Mouse (Mus musculus): ENCODE data around the gene Rfx2. TPM values are rescaled to one million over a fixed set of nuclear protein-coding genes. Genes with fewer than 3 reads are reported as not detected.

The Rfx2 gene
- polyA plus RNA-seq, 1 experiment from 2014 or later, result 5.0 TPM

DNA sequence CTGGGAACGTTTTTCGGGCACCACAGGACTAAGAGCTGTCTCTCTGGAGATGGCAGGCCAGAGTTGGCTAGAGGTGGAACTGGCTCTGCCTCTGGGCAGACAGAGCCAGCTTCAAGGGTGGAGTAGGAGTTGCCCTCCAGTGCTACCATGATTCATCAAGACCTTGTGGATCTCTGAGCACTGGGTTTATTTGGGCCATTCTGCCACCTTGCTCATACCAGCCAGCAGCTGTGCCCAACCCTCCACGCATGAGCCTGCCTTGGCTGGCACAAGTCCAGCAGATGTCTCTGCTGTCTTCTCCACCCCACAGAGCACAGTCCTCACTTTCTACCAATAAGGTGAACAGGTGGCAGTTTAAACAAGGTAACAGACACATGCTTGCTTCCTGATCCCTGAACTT lies 41.9 kb downstream of the Rfx2 start:
- Histone ChIP-seq H3K27me3 (ENCODE audit: control insufficient read depth, insufficient read depth, low read length) (no peaks in the 10 kb centered on the region), H3K4me3 (ENCODE audit: control insufficient read depth in 1 of 2, insufficient read depth in 1 of 2, low read depth in 1 of 2, low read length in 2 of 2) (no peak overlapping the region), H3K9me3 (ENCODE audit: control insufficient read depth, low read length) (no peaks in the 10 kb centered on the region), H3K4me2 (ENCODE audit: low read length) (no peak overlapping the region), H3K9ac (ENCODE audit: low read length) (no peak overlapping the region), H3K4me1 (ENCODE audit: control insufficient read depth in 2 of 2, insufficient read depth in 2 of 2, low read length in 2 of 2) (peaks cover 0 to 12% of the 10 kb centered on the region in 2 experiments; a peak in 1 of 4 replicates), H3K27ac (replicated peaks in 1 of 2; ENCODE audit: control insufficient read depth in 1 of 2, insufficient read depth in 1 of 2, low read depth in 2 of 2, low read length in 2 of 2) (no peak overlapping the region), H3K36me3 (ENCODE audit: control insufficient read depth, insufficient read depth, low read length) (0 out of 2 replicates have a peak, but pooled peaks cover 4% of the 10 kb centered on the region)
- 55% methylated on average over 3 of the region's 3 CpGs for WGBS
- no peak for ATAC-seq (ENCODE audit: insufficient number of reproducible peaks, insufficient read depth, low FRiP score, low read depth)

DNA sequence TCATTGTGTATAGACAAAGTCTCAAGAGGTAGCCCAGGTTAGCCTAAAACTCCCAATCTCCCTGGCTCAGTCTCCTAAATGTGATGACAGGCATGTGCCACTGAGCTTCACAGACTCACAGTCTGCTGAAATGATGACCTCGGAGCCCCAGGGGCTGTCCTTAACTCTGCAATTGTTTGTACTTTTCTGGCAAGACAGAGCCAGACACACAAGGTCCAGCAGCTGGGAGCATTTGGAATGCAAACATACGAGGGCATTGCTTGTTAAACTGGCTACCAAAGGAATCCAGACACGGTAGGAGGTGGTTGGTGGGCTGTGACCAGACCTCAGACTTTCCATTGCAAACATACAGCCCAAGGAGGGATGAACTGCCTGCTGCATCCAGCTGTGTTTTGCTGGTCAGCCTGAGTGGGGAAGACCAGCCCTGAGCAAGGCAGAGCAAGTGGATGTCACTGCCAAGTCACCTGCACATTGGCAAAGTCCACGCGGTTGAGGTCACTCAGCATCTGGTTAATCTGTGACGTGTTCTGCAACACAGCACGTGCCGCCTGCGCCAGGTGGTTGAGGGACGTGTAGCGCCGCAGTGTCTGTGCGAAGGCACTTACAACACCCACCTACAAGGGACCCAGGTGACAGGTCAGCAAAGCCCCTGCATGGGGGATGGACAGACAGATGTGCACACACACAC lies 50.4 kb downstream of the Rfx2 start:
- H3K4me1 ChIP-seq (ENCODE audit: control insufficient read depth in 2 of 2, insufficient read depth in 2 of 2, low read length in 2 of 2), result peaks cover 24 to 25% of the 10 kb centered on the region in 2 experiments
- H3K4me2 ChIP-seq (ENCODE audit: low read length), result no peak overlapping the region
- no peaks in the 10 kb centered on the region for H3K27me3 ChIP-seq (ENCODE audit: control insufficient read depth, insufficient read depth, low read length)
- peak overlapping the region in 1 of 2 experiments; percentile 83; a peak in 2 of 4 replicates for H3K27ac ChIP-seq (replicated peaks in 1 of 2; ENCODE audit: control insufficient read depth in 1 of 2, insufficient read depth in 1 of 2, low read depth in 2 of 2, low read length in 2 of 2)
- peaks cover 4% of the 10 kb centered on the region; the same call in 1 of the 2 replicates for H3K9me3 ChIP-seq (ENCODE audit: control insufficient read depth, low read length)
- no peak overlapping the region for H3K4me3 ChIP-seq (ENCODE audit: control insufficient read depth in 1 of 2, insufficient read depth in 1 of 2, low read depth in 1 of 2, low read length in 2 of 2)
- 0 out of 2 replicates have a peak overlapping the region, but pooled peaks have one; percentile 3 for H3K9ac ChIP-seq (ENCODE audit: low read length)
- WGBS, result 78% methylated on average over 13 of the region's 13 CpGs
- ATAC-seq (ENCODE audit: insufficient number of reproducible peaks, insufficient read depth, low FRiP score, low read depth), result no peak
- peaks cover 14% of the 10 kb centered on the region; the same call in 1 of the 2 replicates for H3K36me3 ChIP-seq (ENCODE audit: control insufficient read depth, insufficient read depth, low read length)

DNA sequence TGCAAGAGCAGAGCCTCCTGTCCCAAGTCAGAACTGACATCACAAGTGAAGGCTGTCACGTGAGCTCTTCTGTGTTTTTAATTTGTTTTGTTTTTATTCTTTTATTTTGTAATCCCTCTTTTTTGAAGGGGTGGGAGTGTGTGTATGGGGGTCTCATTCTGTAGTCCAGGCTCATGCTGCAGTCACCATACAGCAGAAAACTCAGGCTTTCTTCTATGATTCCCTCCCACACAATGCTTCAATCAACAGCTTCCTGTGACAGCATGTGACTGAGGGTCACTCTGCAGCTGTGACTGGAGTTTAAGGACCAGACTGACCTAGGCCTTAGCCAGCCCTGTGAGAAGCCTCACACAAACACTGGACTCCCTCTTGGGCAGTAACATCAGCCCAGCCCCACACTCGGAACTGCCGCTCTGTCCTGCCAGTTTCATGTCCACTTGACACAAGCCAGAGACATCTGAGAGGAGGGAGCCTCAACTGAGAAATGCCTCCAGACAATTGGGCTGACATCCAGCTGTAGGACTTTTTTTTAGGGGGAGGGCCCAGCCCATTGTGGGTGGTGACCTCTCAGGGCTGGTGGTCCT lies 51.9 kb downstream of the Rfx2 start:
- peak overlapping the region; percentile 1; the same call in 1 of the 2 replicates for H3K9ac ChIP-seq (ENCODE audit: low read length)

DNA sequence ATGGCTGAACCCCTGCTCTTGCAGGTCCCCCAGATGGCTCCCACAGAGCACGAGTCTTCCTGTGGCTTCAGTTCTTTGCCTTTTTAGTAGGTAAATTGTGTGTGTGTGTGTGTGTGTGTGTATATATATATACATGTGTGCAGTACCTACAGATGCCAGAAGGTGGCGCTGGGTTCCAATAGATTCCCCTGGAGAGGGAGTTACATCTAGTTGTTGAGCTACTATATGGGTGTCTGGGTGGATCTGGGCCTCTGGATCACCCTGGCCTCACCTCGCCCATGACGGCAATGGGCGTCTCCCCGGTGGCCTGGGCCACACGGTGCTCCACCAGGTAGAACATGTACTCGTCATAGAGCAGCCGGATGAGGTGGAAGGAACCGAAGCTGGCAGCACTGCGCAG lies 53.2 kb downstream of the Rfx2 start:
- 93% methylated on average over 11 of the region's 11 CpGs for WGBS

More for the DNA sequence above, 51.9 kb downstream of the Rfx2 start:
- Histone ChIP-seq H3K36me3 (ENCODE audit: control insufficient read depth, insufficient read depth, low read length) (peaks cover 11% of the 10 kb centered on the region; the same call in 1 of the 2 replicates), H3K4me2 (ENCODE audit: low read length) (no peak overlapping the region), H3K9me3 (ENCODE audit: control insufficient read depth, low read length) (peaks cover 4% of the 10 kb centered on the region; the same call in 1 of the 2 replicates), H3K4me3 (ENCODE audit: control insufficient read depth in 1 of 2, insufficient read depth in 1 of 2, low read depth in 1 of 2, low read length in 2 of 2) (no peak overlapping the region), H3K27me3 (ENCODE audit: control insufficient read depth, insufficient read depth, low read length) (no peaks in the 10 kb centered on the region), H3K27ac (replicated peaks in 1 of 2; ENCODE audit: control insufficient read depth in 1 of 2, insufficient read depth in 1 of 2, low read depth in 2 of 2, low read length in 2 of 2) (peak overlapping the region; percentile 68 to 83), H3K4me1 (ENCODE audit: control insufficient read depth in 2 of 2, insufficient read depth in 2 of 2, low read length in 2 of 2) (peaks cover 28 to 35% of the 10 kb centered on the region in 2 experiments)
- WGBS, result 28% methylated on average over 3 of the region's 3 CpGs
- peak; percentile 81 for ATAC-seq (ENCODE audit: insufficient number of reproducible peaks, insufficient read depth, low FRiP score, low read depth)

DNA sequence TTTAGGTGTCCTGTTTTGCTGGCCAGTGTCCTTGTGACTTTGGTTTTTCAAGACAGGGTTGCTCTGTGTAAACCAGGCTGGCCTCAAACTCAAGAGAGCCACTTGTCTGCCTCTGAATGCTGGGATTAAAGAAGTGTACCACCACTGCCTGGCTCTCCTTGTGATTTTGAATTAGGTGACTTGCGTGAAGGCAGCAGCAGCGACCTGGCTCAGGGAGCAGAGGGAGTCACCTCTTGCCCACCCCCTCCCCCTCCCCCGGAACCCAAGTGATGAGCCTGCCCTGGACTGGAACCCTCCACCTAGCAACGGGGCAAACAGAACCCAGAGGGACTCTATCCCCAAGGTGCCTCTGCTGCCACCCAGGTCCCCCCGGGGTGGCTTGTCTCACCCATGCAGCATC lies 60.9 kb downstream of the Rfx2 start, which contains the start of gene Prr22:
Gene Prr22 (plus strand): TSS at position 301 of the 400 bp plus-strand sequence.
- Histone ChIP-seq H3K9me3 (ENCODE audit: control insufficient read depth, low read length) (no peaks in the 10 kb centered on the region), H3K4me1 (ENCODE audit: control insufficient read depth in 2 of 2, insufficient read depth in 2 of 2, low read length in 2 of 2) (peaks cover 8 to 22% of the 10 kb centered on the region in 2 experiments), H3K4me2 (ENCODE audit: low read length) (no peak within 1 kb of the TSS), H3K27me3 (ENCODE audit: control insufficient read depth, insufficient read depth, low read length) (no peaks in the 10 kb centered on the region), H3K27ac (replicated peaks in 1 of 2; ENCODE audit: control insufficient read depth in 1 of 2, insufficient read depth in 1 of 2, low read depth in 2 of 2, low read length in 2 of 2) (no peak within 1 kb of the TSS), H3K9ac (ENCODE audit: low read length) (no peak within 1 kb of the TSS), H3K36me3 (ENCODE audit: control insufficient read depth, insufficient read depth, low read length) (peaks cover 53% of the 10 kb centered on the region), H3K4me3 (ENCODE audit: control insufficient read depth in 1 of 2, insufficient read depth in 1 of 2, low read depth in 1 of 2, low read length in 2 of 2) (no peak within 1 kb of the TSS)
- WGBS, result 89% methylated on average over 5 of the region's 5 CpGs
- ATAC-seq (ENCODE audit: insufficient number of reproducible peaks, insufficient read depth, low FRiP score, low read depth), result no peak

More for the DNA sequence above, 53.2 kb downstream of the Rfx2 start:
- H3K9me3 ChIP-seq (ENCODE audit: control insufficient read depth, low read length), result peaks cover 4% of the 10 kb centered on the region; the same call in 1 of the 2 replicates
- H3K4me2 ChIP-seq (ENCODE audit: low read length), result no peak overlapping the region
- H3K4me3 ChIP-seq (ENCODE audit: control insufficient read depth in 1 of 2, insufficient read depth in 1 of 2, low read depth in 1 of 2, low read length in 2 of 2), result no peak overlapping the region
- H3K27me3 ChIP-seq (ENCODE audit: control insufficient read depth, insufficient read depth, low read length), result no peaks in the 10 kb centered on the region
- H3K9ac ChIP-seq (ENCODE audit: low read length), result no peak overlapping the region
- ATAC-seq (ENCODE audit: insufficient number of reproducible peaks, insufficient read depth, low FRiP score, low read depth), result no peak
- no peak overlapping the region for H3K27ac ChIP-seq (replicated peaks in 1 of 2; ENCODE audit: control insufficient read depth in 1 of 2, insufficient read depth in 1 of 2, low read depth in 2 of 2, low read length in 2 of 2)
- peaks cover 28 to 40% of the 10 kb centered on the region in 2 experiments for H3K4me1 ChIP-seq (ENCODE audit: control insufficient read depth in 2 of 2, insufficient read depth in 2 of 2, low read length in 2 of 2)
- peaks cover 6% of the 10 kb centered on the region; the same call in 1 of the 2 replicates for H3K36me3 ChIP-seq (ENCODE audit: control insufficient read depth, insufficient read depth, low read length)

DNA sequence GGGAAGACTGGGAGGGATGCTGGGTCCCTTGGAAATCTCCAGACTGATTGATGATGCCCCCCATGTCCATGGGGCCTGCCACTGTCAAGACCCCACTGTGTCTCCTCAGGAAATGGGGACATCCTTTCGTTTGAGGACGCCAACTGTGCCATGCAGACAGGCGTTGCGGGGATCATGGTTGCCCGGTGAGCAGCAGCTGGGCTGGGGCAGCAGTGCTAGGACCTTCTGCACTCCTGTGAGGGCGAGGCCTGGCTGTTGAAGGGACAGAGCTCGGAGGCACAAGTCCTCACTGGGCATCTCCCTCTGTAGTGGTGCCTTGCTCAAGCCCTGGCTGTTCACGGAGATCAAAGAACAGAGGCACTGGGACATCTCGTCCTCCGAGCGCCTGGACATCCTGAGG lies 61.9 kb downstream of the Rfx2 start:
- Histone ChIP-seq H3K36me3 (ENCODE audit: control insufficient read depth, insufficient read depth, low read length) (peaks cover 53% of the 10 kb centered on the region), H3K4me2 (ENCODE audit: low read length) (no peak overlapping the region)
- WGBS, result 96% methylated on average over 11 of the region's 11 CpGs

DNA sequence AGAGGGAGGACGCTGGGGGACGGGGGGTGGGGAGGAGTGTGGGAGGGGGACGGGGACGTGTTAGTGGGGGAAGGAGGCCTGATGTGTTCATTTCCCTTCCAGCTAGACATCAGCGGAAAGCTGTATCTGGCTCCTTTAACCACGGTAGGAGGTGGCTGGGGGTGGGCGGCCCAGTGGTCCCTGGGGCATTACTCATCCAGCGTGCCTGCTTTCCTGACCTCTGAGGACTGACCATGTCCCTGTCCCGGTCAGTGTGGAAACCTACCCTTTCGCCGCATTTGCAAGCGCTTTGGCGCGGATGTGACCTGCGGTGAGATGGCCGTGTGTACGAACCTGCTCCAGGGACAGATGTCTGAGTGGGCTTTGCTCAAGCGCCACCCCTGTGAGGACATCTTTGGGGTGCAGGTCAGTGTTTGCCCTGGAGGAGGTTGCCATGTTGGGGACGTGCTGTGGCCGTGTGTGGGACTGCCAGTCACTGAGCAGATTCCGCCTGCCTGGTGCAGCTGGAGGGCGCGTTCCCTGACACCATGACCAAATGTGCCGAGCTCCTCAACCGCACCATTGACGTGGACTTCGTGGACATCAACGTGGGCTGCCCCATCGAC lies 63.2 kb downstream of the Rfx2 start:
- H3K9ac ChIP-seq (ENCODE audit: low read length), result no peak overlapping the region
- peaks cover 53% of the 10 kb centered on the region for H3K36me3 ChIP-seq (ENCODE audit: control insufficient read depth, insufficient read depth, low read length)
- WGBS, result 95% methylated on average over 29 of the region's 29 CpGs
- H3K27me3 ChIP-seq (ENCODE audit: control insufficient read depth, insufficient read depth, low read length), result no peaks in the 10 kb centered on the region
- H3K9me3 ChIP-seq (ENCODE audit: control insufficient read depth, low read length), result no peaks in the 10 kb centered on the region
- no peak overlapping the region for H3K4me3 ChIP-seq (ENCODE audit: control insufficient read depth in 1 of 2, insufficient read depth in 1 of 2, low read depth in 1 of 2, low read length in 2 of 2)
- H3K27ac ChIP-seq (replicated peaks in 1 of 2; ENCODE audit: control insufficient read depth in 1 of 2, insufficient read depth in 1 of 2, low read depth in 2 of 2, low read length in 2 of 2), result no peak overlapping the region
- H3K4me1 ChIP-seq (ENCODE audit: control insufficient read depth in 2 of 2, insufficient read depth in 2 of 2, low read length in 2 of 2), result peaks cover 14 to 16% of the 10 kb centered on the region in 2 experiments
- no peak for ATAC-seq (ENCODE audit: insufficient number of reproducible peaks, insufficient read depth, low FRiP score, low read depth)
- H3K4me2 ChIP-seq (ENCODE audit: low read length), result no peak overlapping the region

More for the DNA sequence above, 61.9 kb downstream of the Rfx2 start:
- no peak for ATAC-seq (ENCODE audit: insufficient number of reproducible peaks, insufficient read depth, low FRiP score, low read depth)
- Histone ChIP-seq H3K27me3 (ENCODE audit: control insufficient read depth, insufficient read depth, low read length) (no peaks in the 10 kb centered on the region), H3K27ac (replicated peaks in 1 of 2; ENCODE audit: control insufficient read depth in 1 of 2, insufficient read depth in 1 of 2, low read depth in 2 of 2, low read length in 2 of 2) (no peak overlapping the region), H3K9me3 (ENCODE audit: control insufficient read depth, low read length) (no peaks in the 10 kb centered on the region), H3K9ac (ENCODE audit: low read length) (no peak overlapping the region), H3K4me3 (ENCODE audit: control insufficient read depth in 1 of 2, insufficient read depth in 1 of 2, low read depth in 1 of 2, low read length in 2 of 2) (no peak overlapping the region), H3K4me1 (ENCODE audit: control insufficient read depth in 2 of 2, insufficient read depth in 2 of 2, low read length in 2 of 2) (peaks cover 6 to 15% of the 10 kb centered on the region in 2 experiments)

Data from heart, embryonic 14.5 days (tissue).